Mouse (Mus musculus) mouse embryonic stem cell (cell line): ENCODE results near the gene Arl16.

ENCODE experiments used
- in situ Hi-C, 2 experiments: fragments of 300-500 bp; cut with MboI; formaldehyde crosslinking; loops; 1 replicate in 1 of 2; 3 replicates in 1 of 2; pipeline ENCODE4 v1.14.3; 2019 to 2020; ENCODE audit warnings: low sequenced_read_pairs in 2 of 2, low pct_unique_long_range_greater_than_20kb in 1 of 2, mixed read lengths in 1 of 2; ENCODE audit not compliant: unreplicated experiment in 1 of 2

Arl16 gene

DNA sequence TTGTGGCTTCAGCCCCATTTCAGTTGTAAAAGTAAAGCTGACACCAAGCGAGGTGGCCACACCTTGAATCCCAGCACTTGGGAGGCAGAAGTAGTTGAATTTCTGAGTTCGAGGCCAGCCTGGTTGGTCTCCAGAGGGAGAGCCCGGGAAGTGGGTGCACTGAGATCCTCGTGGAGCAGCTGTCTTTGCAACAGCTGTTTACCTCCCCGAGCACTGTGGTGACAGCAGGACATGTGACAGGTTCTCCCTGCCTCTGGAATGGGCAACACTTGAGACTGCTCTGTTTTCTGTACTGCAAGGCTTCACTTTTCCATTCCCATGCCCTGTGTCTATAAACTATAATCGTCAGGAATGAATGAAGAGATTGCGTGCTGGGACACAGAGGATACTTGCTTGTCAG is 49.6 kb downstream of the Arl16 start:
- in situ Hi-C loops = no loop called here
